Mouse (Mus musculus) embryonic fibroblast, embryonic 13.5 days (primary cell): Measurements from ENCODE around the gene 2810408A11Rik. TPM values are rescaled to one million over a fixed set of nuclear protein-coding genes. Genes with fewer than 3 reads are reported as not detected.

Experiments used
- H3K27ac ChIP-seq: 2 replicates; pipeline ENCODE4 v1.5.1; 2012; ENCODE audit warnings: low read length, control low read depth, inconsistent platforms; ENCODE audit not compliant: insufficient read depth
- H3K4me1 ChIP-seq: 2 replicates; pipeline ENCODE4 v1.6.1; 2011; ENCODE audit warnings: low read length; ENCODE audit not compliant: control insufficient read depth, insufficient read depth
- H3K4me3 ChIP-seq: 2 replicates; pipeline ENCODE4 v1.5.1; 2011; ENCODE audit warnings: mild to moderate bottlenecking, control low read depth, low read length; ENCODE audit not compliant: insufficient read depth
- CTCF ChIP-seq: IDR thresholded peaks from 2 replicates; pipeline ENCODE4 v1.5.1; 2011; ENCODE audit warnings: mild to moderate bottlenecking, control low read depth, low read length, moderate library complexity, borderline replicate concordance; ENCODE audit not compliant: insufficient read depth
- POLR2A ChIP-seq: IDR thresholded peaks from 2 replicates; pipeline ENCODE4 v1.6.1; 2011; ENCODE audit warnings: low read depth, mild to moderate bottlenecking, control low read depth, low read length, moderate library complexity
- polyA plus RNA-seq: library from polyadenylated mRNA; stranded (reverse); fragments of >200 nt; gene quantifications from 2 replicates; pipeline ENCODE4 v1.2.4, GENCODE M21; 2011; ENCODE audit warnings: low read depth; ENCODE audit not compliant: missing spikeins, insufficient read length

2810408A11Rik gene
- 3.5 and 4.9 TPM in 2 replicates for polyA plus RNA-seq

- peak within 1 kb of the TSS; percentile 94 for H3K27ac ChIP-seq
These were observed at the start of gene 2810408A11Rik, which contains the start of gene Neurl4 for GRCm38 (mm10) chr11:69900471-69901405. 2810408A11Rik (minus strand) TSS chr11:69900987. Neurl4 (plus strand) TSS chr11:69901072.

DNA sequence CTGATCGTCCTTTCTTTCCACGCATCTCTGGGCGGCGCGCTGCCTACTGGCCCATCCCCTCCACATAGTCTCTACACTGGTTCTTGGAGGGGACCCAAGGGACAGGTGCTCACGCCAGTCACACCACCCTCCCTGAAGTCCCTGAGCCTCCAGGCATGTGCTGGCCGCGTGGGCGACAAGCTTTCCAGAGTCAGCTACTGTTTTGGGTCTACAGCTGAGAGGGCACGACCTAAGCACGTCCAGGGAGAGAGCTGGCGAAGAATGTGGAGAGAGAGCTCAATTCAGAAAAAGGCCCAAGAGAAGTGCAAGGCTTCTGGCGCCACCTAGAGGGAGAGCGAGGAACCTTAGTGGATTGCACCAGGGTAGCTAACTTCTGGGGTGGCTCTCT lies 48.0 kb upstream of the 2810408A11Rik start:
- no peak overlapping the region for H3K27ac ChIP-seq
- H3K4me3 ChIP-seq = peak overlapping the region; percentile 23
- TF ChIP-seq POLR2A (no peak), CTCF (peak; percentile 63; the same call in 1 of the 2 replicates)
- no peaks in the 10 kb centered on the region for H3K4me1 ChIP-seq

More at GRCm38 (mm10) chr11:69900471-69901405, at the start of gene 2810408A11Rik, which contains the start of gene Neurl4:
- Histone ChIP-seq H3K4me3 (peak within 1 kb of the TSS; percentile 85), H3K4me1 (no peaks in the 10 kb centered on the region)
- TF ChIP-seq POLR2A (peak; percentile 93), CTCF (no peak)

DNA sequence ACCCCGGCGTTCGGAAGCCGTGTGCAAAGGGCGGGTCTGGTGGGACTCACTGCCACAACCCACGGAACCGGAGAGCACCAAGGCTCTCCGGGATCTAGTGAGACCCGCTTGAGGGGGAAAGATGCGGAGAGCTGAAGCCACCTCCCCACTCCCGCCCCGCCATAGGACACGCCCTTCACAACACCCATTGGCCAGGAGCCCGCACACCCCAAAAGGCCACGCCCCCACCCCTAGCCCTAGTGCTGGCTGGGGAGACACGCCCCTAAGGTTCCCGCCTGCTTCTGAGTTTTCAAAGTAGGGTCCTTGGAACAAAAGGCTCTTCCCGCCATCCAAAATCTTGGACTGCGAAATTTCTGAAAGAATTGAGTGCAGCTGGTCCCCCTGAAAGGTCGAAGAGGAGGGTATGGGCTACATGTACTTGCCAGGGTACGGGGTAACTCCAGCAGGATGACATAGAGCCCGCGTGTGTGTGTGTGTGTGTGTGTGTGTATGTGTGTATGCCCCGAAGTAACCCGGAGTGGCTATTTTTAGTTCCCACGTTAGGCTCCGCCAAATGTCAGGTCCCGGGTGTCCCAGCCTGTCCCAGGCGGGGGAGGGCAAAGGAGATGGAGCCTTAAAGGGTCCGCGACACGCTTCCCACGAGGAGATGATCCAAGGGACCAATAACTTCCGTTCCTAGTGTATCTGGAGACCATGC lies 47.4 kb upstream of the 2810408A11Rik start, which contains the start of gene Slc2a4:
TSS of gene Slc2a4 (minus strand) at position 123 of the 697 bp plus-strand sequence.
- TF ChIP-seq POLR2A = peak; percentile 52; the same call in 1 of the 2 replicates
- no peak for TF ChIP-seq CTCF
- Histone ChIP-seq H3K4me1 (no peaks in the 10 kb centered on the region), H3K4me3 (peak within 1 kb of the TSS; percentile 50)

DNA sequence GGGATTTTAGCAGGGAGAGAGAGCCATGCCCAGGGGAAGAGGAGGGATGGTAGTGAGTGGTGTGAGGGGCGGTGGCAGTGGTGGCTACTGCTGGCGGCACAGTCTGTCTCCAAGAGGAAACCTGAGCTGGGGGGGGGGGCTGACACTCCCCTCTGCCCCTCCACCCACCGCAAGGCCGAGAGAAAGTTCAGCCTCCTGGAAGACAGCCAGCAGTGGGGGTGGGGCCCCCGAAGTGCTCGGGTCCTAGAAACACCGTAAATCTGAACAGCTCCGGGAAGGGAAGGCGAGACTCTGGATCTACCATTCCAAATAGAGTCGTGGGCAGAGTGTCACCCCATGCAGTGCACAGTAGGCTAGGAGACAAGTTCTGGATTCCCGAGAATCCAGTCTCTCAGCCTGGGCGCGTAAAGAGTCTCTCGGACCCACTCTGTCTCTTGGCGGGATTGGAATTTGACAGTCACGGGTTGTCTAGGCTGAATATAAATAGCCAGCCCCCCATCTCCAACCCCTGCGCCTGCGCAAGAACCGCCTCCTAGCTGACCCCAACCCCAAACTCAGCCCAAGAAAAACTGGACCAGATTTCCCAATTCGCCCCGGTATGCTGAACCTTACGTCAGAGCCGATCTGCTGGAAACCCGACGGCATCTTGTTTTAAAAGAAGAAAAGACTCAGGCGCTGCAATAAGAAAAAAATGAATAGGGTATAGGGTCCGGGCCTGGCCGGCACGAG lies 46.7 kb upstream of the 2810408A11Rik start:
- Histone ChIP-seq H3K4me1 (no peaks in the 10 kb centered on the region), H3K4me3 (peak overlapping the region; percentile 50), H3K27ac (no peak overlapping the region)
- no peak for TF ChIP-seq CTCF
- TF ChIP-seq POLR2A = no peak

More for the DNA sequence above, 47.4 kb upstream of the 2810408A11Rik start, which contains the start of gene Slc2a4:
- no peak within 1 kb of the TSS for H3K27ac ChIP-seq

- TF ChIP-seq POLR2A = no peak
- H3K27ac ChIP-seq = no peak overlapping the region
- H3K4me3 ChIP-seq = no peak overlapping the region
- no peaks in the 10 kb centered on the region for H3K4me1 ChIP-seq
These were observed 45.5 kb upstream of the 2810408A11Rik start for GRCm38 (mm10) chr11:69945997-69946891.

DNA sequence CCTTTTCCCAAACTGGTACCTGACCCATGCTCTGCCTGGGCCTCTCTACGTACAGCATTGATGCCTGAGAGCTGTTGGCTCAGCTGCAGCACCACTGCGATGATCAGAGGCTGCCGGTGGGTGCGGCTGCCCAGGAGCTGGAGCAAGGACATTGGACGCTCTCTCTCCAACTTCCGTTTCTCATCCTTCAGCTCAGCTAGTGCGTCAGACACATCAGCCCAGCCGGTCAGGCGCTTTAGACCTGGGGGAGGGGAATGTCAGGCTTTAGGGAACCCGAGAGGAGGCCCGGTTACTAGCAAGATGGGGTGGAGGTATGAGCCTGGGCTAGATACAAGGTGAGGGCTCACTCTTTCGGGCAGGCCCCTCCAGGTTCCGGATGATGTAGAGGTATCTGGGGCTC lies 44.4 kb upstream of the 2810408A11Rik start:
- H3K4me3 ChIP-seq = no peak overlapping the region
- TF ChIP-seq POLR2A (no peak), CTCF (no peak)
- no peak overlapping the region for H3K27ac ChIP-seq
- H3K4me1 ChIP-seq = no peaks in the 10 kb centered on the region

GRCm38 (mm10) chr11:69940962-69941361 lies 40.2 kb upstream of the 2810408A11Rik start:
- no peak overlapping the region for H3K27ac ChIP-seq
- TF ChIP-seq POLR2A = no peak
- H3K4me3 ChIP-seq = no peak overlapping the region
- H3K4me1 ChIP-seq = no peaks in the 10 kb centered on the region

DNA sequence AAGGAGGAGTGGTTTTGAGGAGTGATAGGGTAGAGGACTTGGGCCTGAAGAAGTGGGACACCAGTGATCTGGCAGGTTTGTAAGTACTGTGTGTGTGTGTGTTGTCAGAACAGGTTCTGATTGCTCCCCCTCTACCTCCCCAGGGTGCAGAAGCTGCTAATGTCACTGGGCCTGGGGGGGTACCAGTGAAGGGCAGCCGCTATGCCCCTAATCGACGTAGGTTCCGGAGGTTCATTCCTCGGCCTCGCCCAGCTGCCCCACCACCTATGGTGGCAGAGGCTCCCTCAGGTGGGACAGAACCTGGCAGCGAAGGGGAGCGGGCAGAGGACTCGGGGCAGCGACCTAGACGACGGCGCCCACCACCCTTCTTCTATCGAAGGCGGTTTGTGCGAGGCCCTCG lies 38.9 kb upstream of the 2810408A11Rik start:
- Histone ChIP-seq H3K4me1 (no peaks in the 10 kb centered on the region), H3K27ac (no peak overlapping the region), H3K4me3 (no peak overlapping the region)
- TF ChIP-seq POLR2A = no peak
- TF ChIP-seq CTCF = no peak
